Mouse (Mus musculus) stomach, postnatal 0 days (tissue): ENCODE data around the gene Atxn1. TPM values are rescaled to one million over a fixed set of nuclear protein-coding genes. Genes with fewer than 3 reads are reported as not detected.
A peak's percentile ranks its signal among the peaks of the same experiment; 100 is the strongest.

Experiments used
- ATAC-seq: fragments of 200-750 bp; cut with Nextera tagmentation; 2 replicates; pipeline ENCODE4 v1.8.0; 2017; ENCODE audit not compliant: low FRiP score, low TSS enrichment
- DNase-seq: peaks from one replicate; pipeline ENCODE4 v3.0.0-alpha.2; 2016; ENCODE audit warnings: low spot score
- H3K27ac ChIP-seq: fragments of 300-500 bp; sonication (generic); replicated peaks from 2 replicates; pipeline ENCODE4 v1.5.1; 2014; ENCODE audit warnings: mild to moderate bottlenecking, control low read depth
- H3K27me3 ChIP-seq: fragments of 300-500 bp; sonication (generic); 2 replicates; pipeline ENCODE4 v1.6.1; 2014; ENCODE audit warnings: low read length; ENCODE audit not compliant: control insufficient read depth, insufficient read depth
- H3K36me3 ChIP-seq: fragments of 300-500 bp; sonication (generic); 2 replicates; pipeline ENCODE4 v1.6.1; 2014; ENCODE audit warnings: low read length, mixed read lengths; ENCODE audit not compliant: control insufficient read depth, insufficient read depth
- H3K4me1 ChIP-seq: fragments of 300-500 bp; sonication (generic); replicated peaks from 2 replicates; pipeline ENCODE4 v1.6.1; 2014; ENCODE audit warnings: antibody characterized with exemption; ENCODE audit not compliant: control insufficient read depth, insufficient read depth
- H3K4me2 ChIP-seq: fragments of 300-500 bp; sonication (generic); replicated peaks from 2 replicates; pipeline ENCODE4 v1.6.1; 2014; ENCODE audit warnings: low read depth, mild to moderate bottlenecking, control low read depth, moderate library complexity
- H3K4me3 ChIP-seq: fragments of 300-500 bp; sonication (generic); 2 replicates; pipeline ENCODE4 v1.5.1; 2014; ENCODE audit warnings: low read depth, low read length, control low read depth
- H3K9ac ChIP-seq: fragments of 300-500 bp; sonication (generic); 2 replicates; pipeline ENCODE4 v1.6.1; 2014; ENCODE audit warnings: mild to moderate bottlenecking, low read length, control low read depth, mixed read lengths
- H3K9me3 ChIP-seq: fragments of 300-500 bp; sonication (generic); 2 replicates; pipeline ENCODE4 v1.6.1; 2016; ENCODE audit warnings: low read length; ENCODE audit not compliant: control insufficient read depth
- CTCF ChIP-seq: IDR thresholded peaks from 2 replicates; pipeline ENCODE4 v1.5.1; 2016; ENCODE audit warnings: antibody characterized with exemption, low read depth, mild to moderate bottlenecking, moderate library complexity
- EP300 ChIP-seq: optimal IDR thresholded peaks from 2 replicates; pipeline ENCODE3; 2016; ENCODE audit warnings: antibody characterized with exemption
- WGBS: fragments of 180-500 bp; shearing (Covaris S2); extraction: QIAGEN DNeasy Blood & Tissue Kit; methylation state at CpG from one replicate; pipeline ENCODE4 v1.1.7; 2014; 5-methylcytosine and 5-hydroxymethylcytosine counted together
- polyA plus RNA-seq: library from polyadenylated mRNA; unstranded; fragments of >200 nt; fragmentation: Nextera tagmentation; extraction: Ambion mirVana; gene quantifications from 2 replicates; pipeline ENCODE4 v1.2.1, GENCODE M21; 2015

Atxn1 gene
- polyA plus RNA-seq, 1 experiment from 2014 or later = 7.0 TPM

- Histone ChIP-seq H3K36me3 (no peaks in the 10 kb centered on the region), H3K9me3 (no peaks in the 10 kb centered on the region), H3K9ac (no peak overlapping the region), H3K27ac (no peak overlapping the region), H3K4me2 (no peak overlapping the region), H3K27me3 (no peaks in the 10 kb centered on the region), H3K4me3 (no peak overlapping the region), H3K4me1 (no peaks in the 10 kb centered on the region)
- ATAC-seq (no peak), DNase-seq (no peak)
- WGBS = 43% methylated on average over 8 of the region's 8 CpGs
- no peak for TF ChIP-seq EP300
- TF ChIP-seq CTCF = no peak
Measured at GRCm38 (mm10) chr13:45627206-45627751, 337.5 kb downstream of the Atxn1 start.

- no peaks in the 10 kb centered on the region for H3K9me3 ChIP-seq
- no peaks in the 10 kb centered on the region for H3K4me1 ChIP-seq
- H3K4me2 ChIP-seq = no peak overlapping the region
- ATAC-seq (no peak), DNase-seq (no peak)
- H3K27me3 ChIP-seq = no peaks in the 10 kb centered on the region
- WGBS = 93% methylated on average over 5 of the region's 5 CpGs
- no peak for TF ChIP-seq EP300
- no peak overlapping the region for H3K9ac ChIP-seq
- H3K27ac ChIP-seq = no peak overlapping the region
- no peak overlapping the region for H3K4me3 ChIP-seq
- H3K36me3 ChIP-seq = no peaks in the 10 kb centered on the region
Measured at GRCm38 (mm10) chr13:45625740-45626139, 339.1 kb downstream of the Atxn1 start.

- no peak overlapping the region for H3K27ac ChIP-seq
- no peak overlapping the region for H3K4me2 ChIP-seq
- no peak for DNase-seq
- H3K9ac ChIP-seq = no peak overlapping the region
- no peak overlapping the region for H3K4me3 ChIP-seq
- no peak for ATAC-seq
- 67% methylated on average over 1 of the region's 1 CpGs for WGBS
- TF ChIP-seq EP300 (no peak), CTCF (no peak)
- no peaks in the 10 kb centered on the region for H3K36me3 ChIP-seq
- no peaks in the 10 kb centered on the region for H3K4me1 ChIP-seq
- no peaks in the 10 kb centered on the region for H3K9me3 ChIP-seq
- no peaks in the 10 kb centered on the region for H3K27me3 ChIP-seq
Measured at GRCm38 (mm10) chr13:45623846-45624245, 341.0 kb downstream of the Atxn1 start.

GRCm38 (mm10) chr13:45622871-45623546 lies 341.8 kb downstream of the Atxn1 start:
- Histone ChIP-seq H3K36me3 (no peaks in the 10 kb centered on the region), H3K4me2 (no peak overlapping the region), H3K4me1 (no peaks in the 10 kb centered on the region), H3K9ac (no peak overlapping the region), H3K27me3 (no peaks in the 10 kb centered on the region), H3K4me3 (no peak overlapping the region), H3K27ac (no peak overlapping the region), H3K9me3 (no peaks in the 10 kb centered on the region)
- ATAC-seq (no peak), DNase-seq (no peak)
- 93% methylated on average over 4 of the region's 4 CpGs for WGBS
- no peak for TF ChIP-seq EP300

GRCm38 (mm10) chr13:45620687-45621086 lies 344.1 kb downstream of the Atxn1 start:
- ATAC-seq (peak; percentile 86), DNase-seq (peak; percentile 47)
- Histone ChIP-seq H3K9me3 (no peaks in the 10 kb centered on the region), H3K4me1 (no peaks in the 10 kb centered on the region), H3K27ac (no peak overlapping the region), H3K4me3 (no peak overlapping the region), H3K4me2 (no peak overlapping the region), H3K27me3 (no peaks in the 10 kb centered on the region), H3K36me3 (no peaks in the 10 kb centered on the region; the same call in 1 of the 2 replicates), H3K9ac (no peak overlapping the region)
- 52% methylated on average over 12 of the region's 12 CpGs for WGBS
- TF ChIP-seq CTCF (no peak), EP300 (no peak)

- no peak overlapping the region for H3K4me2 ChIP-seq
- TF ChIP-seq EP300 (no peak), CTCF (no peak)
- H3K27ac ChIP-seq = no peak overlapping the region
- no peaks in the 10 kb centered on the region for H3K27me3 ChIP-seq
- H3K9ac ChIP-seq = no peak overlapping the region
- H3K4me1 ChIP-seq = no peaks in the 10 kb centered on the region
- H3K4me3 ChIP-seq = no peak overlapping the region
- H3K9me3 ChIP-seq = no peaks in the 10 kb centered on the region
- WGBS = 63% methylated on average over 7 of the region's 7 CpGs
- no peak for DNase-seq
- H3K36me3 ChIP-seq = no peaks in the 10 kb centered on the region; the same call in 1 of the 2 replicates
- no peak for ATAC-seq
Measured at GRCm38 (mm10) chr13:45620281-45620680, 344.5 kb downstream of the Atxn1 start.
